Mouse (Mus musculus) gastrocnemius, postnatal 25 days (tissue): ENCODE measurements around the gene Tspan4. TPM values are rescaled to one million over a fixed set of nuclear protein-coding genes. Genes with fewer than 3 reads are reported as not detected.
"Not testable (repeated sequence)": the region's sequence is repeated elsewhere in the genome, so short reads cannot be mapped to it uniquely, and the experiment has no call there.

Experiments used
- DNase-seq: peaks from one replicate; pipeline ENCODE4 v3.0.0; 2022
- total RNA-seq, 2 experiments: library from RNA; stranded (reverse); gene quantifications; 1 replicate in 1 of 2; 2 replicates in 1 of 2; pipeline ENCODE4 v1.2.3; 2021

Gene Tspan4
- total RNA-seq, 2 experiments from 2014 or later = 5.6 to 16.5 TPM

GRCm38 (mm10) chr7:141438201-141438968 is 36.7 kb upstream of the Tspan4 start:
- no peak for DNase-seq

- no peak for DNase-seq
These were observed 35.8 kb upstream of the Tspan4 start for GRCm38 (mm10) chr7:141439140-141439679.

- DNase-seq = no peak
These were observed 35.2 kb upstream of the Tspan4 start for GRCm38 (mm10) chr7:141439811-141440210.

GRCm38 (mm10) chr7:141440613-141441012 is 34.4 kb upstream of the Tspan4 start:
- DNase-seq = peak; percentile 52

- DNase-seq = no peak
These were observed 33.6 kb upstream of the Tspan4 start for GRCm38 (mm10) chr7:141441460-141441859.

GRCm38 (mm10) chr7:141442199-141442598 is 32.8 kb upstream of the Tspan4 start:
- DNase-seq = no peak

- DNase-seq = no peak
These were observed 31.8 kb upstream of the Tspan4 start for GRCm38 (mm10) chr7:141443081-141443821.

GRCm38 (mm10) chr7:141443828-141444237 is 31.2 kb upstream of the Tspan4 start, which contains the start of gene Pidd1:
TSS of gene Pidd1 (minus strand) at chr7:141444025.
- peak; percentile 59 for DNase-seq

- not testable (repeated sequence) for DNase-seq
These were observed 28.7 kb upstream of the Tspan4 start for GRCm38 (mm10) chr7:141446374-141446773.

- peak; percentile 93 for DNase-seq
These were observed 27.7 kb upstream of the Tspan4 start, which contains the start of gene Rplp2 for GRCm38 (mm10) chr7:141447110-141447991. TSS of gene Rplp2 (plus strand) at chr7:141447370.

- no peak for DNase-seq
These were observed 23.1 kb upstream of the Tspan4 start for GRCm38 (mm10) chr7:141451928-141452327.

- DNase-seq = no peak
These were observed 21.4 kb upstream of the Tspan4 start for GRCm38 (mm10) chr7:141453636-141454035.

- DNase-seq = peak; percentile 95
These were observed 20.0 kb upstream of the Tspan4 start, which contains the start of gene Pnpla2 for GRCm38 (mm10) chr7:141454967-141455551. TSS of gene Pnpla2 (plus strand) at chr7:141455198.

- peak; percentile 87 for DNase-seq
These were observed 19.3 kb upstream of the Tspan4 start for GRCm38 (mm10) chr7:141455610-141456314.

- peak; percentile 58 for DNase-seq
These were observed 18.3 kb upstream of the Tspan4 start for GRCm38 (mm10) chr7:141456739-141457138.

GRCm38 (mm10) chr7:141457236-141457635 is 17.8 kb upstream of the Tspan4 start:
- no peak for DNase-seq

- no peak for DNase-seq
These were observed 16.9 kb upstream of the Tspan4 start for GRCm38 (mm10) chr7:141457986-141458660.

- no peak for DNase-seq
These were observed 16.4 kb upstream of the Tspan4 start for GRCm38 (mm10) chr7:141458661-141459060.

- no peak for DNase-seq
These were observed 15.7 kb upstream of the Tspan4 start for GRCm38 (mm10) chr7:141459301-141459711.

GRCm38 (mm10) chr7:141460001-141460390 is 15.0 kb upstream of the Tspan4 start:
- DNase-seq = no peak
